ENCODE assay signal across 8 mouse cellular contexts in genomic region chr3:96181510-96182381, GRCm38 (mm10). TPM values are rescaled to one million over a fixed set of nuclear protein-coding genes. Genes with fewer than 3 reads are reported as not detected.
DNase-seq lines count a peak whose midpoint lies in the region; ATAC-seq and TF ChIP-seq lines count a peak whose summit lies in the region.

No protein-coding gene starts in this region.

- DNase-seq in frontal cortex, postnatal 25 days (ENCODE audit: low spot score in 2 of 2) = no peak
- no peak for DNase-seq in liver, postnatal 0 days
- DNase-seq in thymus, postnatal 0 days (ENCODE audit: low spot score) = no peak
- no peak for DNase-seq in lung, postnatal 10 days

- peaks cover 63% of the 10 kb centered on the region for H3K4me1 ChIP-seq in E14TG2a.4 (replicated peaks; ENCODE audit: low read depth, low read length)
- H3K4me1 ChIP-seq in forebrain, embryonic 15.5 days = peaks cover 25% of the 10 kb centered on the region
- H3K4me1 ChIP-seq in liver, postnatal 0 days (ENCODE audit: insufficient read depth) = no peaks in the 10 kb centered on the region

- peaks cover 30% of the 10 kb centered on the region for H3K36me3 ChIP-seq in E14TG2a.4 (ENCODE audit: insufficient read depth, low read length)
- peaks cover 20% of the 10 kb centered on the region for H3K36me3 ChIP-seq in forebrain, embryonic 15.5 days
- H3K36me3 ChIP-seq in liver, postnatal 0 days (replicated peaks; ENCODE audit: insufficient read depth, low read length) = peaks cover 16% of the 10 kb centered on the region

- peak overlapping the region; percentile 70 for H3K27ac ChIP-seq in forebrain, embryonic 15.5 days (replicated peaks)
- no peak overlapping the region for H3K27ac ChIP-seq in liver, postnatal 0 days (ENCODE audit: low read depth)

- 37% methylated on average over 12 of the region's 12 CpGs for whole genome bisulfite sequencing in forebrain, embryonic 15.5 days
- WGBS in liver, postnatal 0 days (ENCODE audit: insufficient replicate concordance) = 55% methylated on average over 12 of the region's 12 CpGs

- H3K4me3 ChIP-seq in E14TG2a.4 (replicated peaks; ENCODE audit: low read length) = peak overlapping the region; percentile 78
- peak overlapping the region; percentile 60 for H3K4me3 ChIP-seq in forebrain, embryonic 15.5 days
- peak overlapping the region; percentile 34; the same call in 1 of the 2 replicates for H3K4me3 ChIP-seq in liver, postnatal 0 days (ENCODE audit: low read depth, low read length)

- H3K9ac ChIP-seq in forebrain, embryonic 15.5 days (replicated peaks) = peak overlapping the region; percentile 73
- H3K9ac ChIP-seq in liver, postnatal 0 days (replicated peaks) = no peak overlapping the region

- H3K4me2 ChIP-seq in forebrain, embryonic 15.5 days (replicated peaks) = peak overlapping the region; percentile 67
- peak overlapping the region; percentile 73 for H3K4me2 ChIP-seq in liver, postnatal 0 days (ENCODE audit: low read depth, low read length)

- no peak for TF ChIP-seq EP300 in liver, postnatal 0 days (IDR thresholded peaks at IDR 0.05; ENCODE audit: low read depth)

- H3K27me3 ChIP-seq in E14TG2a.4 (ENCODE audit: insufficient read depth, low read length) = peaks cover 45% of the 10 kb centered on the region
- H3K27me3 ChIP-seq in forebrain, embryonic 15.5 days = no peaks in the 10 kb centered on the region
- no peaks in the 10 kb centered on the region for H3K27me3 ChIP-seq in liver, postnatal 0 days (ENCODE audit: insufficient read depth, low read length)

- peak; percentile 41 for ATAC-seq in frontal cortex, adult (ENCODE audit: low TSS enrichment)
- ATAC-seq in forebrain, embryonic 15.5 days (replicated peaks) = peak; percentile 52; the same call in 1 of the 2 replicates
- no peak for ATAC-seq in liver, postnatal 0 days
- ATAC-seq in erythroblast, adult 5-6 weeks (replicated peaks; ENCODE audit: low FRiP score, poor library complexity, severe bottlenecking) = no peak

- no peak for TF ChIP-seq CTCF in E14TG2a.4 (conservative IDR thresholded peaks at IDR 0.05; ENCODE audit: low read length)
- no peak for TF ChIP-seq CTCF in liver, postnatal 0 days (IDR thresholded peaks at IDR 0.05; ENCODE audit: low read depth)

- H3K9me3 ChIP-seq in E14TG2a.4 (ENCODE audit: low read length) = no peaks in the 10 kb centered on the region
- H3K9me3 ChIP-seq in forebrain, embryonic 15.5 days = no peaks in the 10 kb centered on the region
- no peaks in the 10 kb centered on the region for H3K9me3 ChIP-seq in liver, postnatal 0 days (ENCODE audit: low read length)

RNA-seq across cellular contexts. Expression of gene Sv2a, which starts 0.8 kb away (rescaled TPM):
- 69.1 and 73.3 TPM in 2 replicates for polyA plus RNA-seq in forebrain, embryonic 15.5 days (2015; fragmentation: Nextera tagmentation; extraction: Ambion mirVana)
- 0.08 and 0.09 TPM in 2 replicates for polyA plus RNA-seq in liver, postnatal 0 days (2015; fragmentation: Nextera tagmentation; extraction: Ambion mirVana)
- 1.2 and 2.3 TPM in 2 replicates for polyA plus RNA-seq in thymus, postnatal 0 days (2015; fragmentation: Nextera tagmentation; extraction: Ambion mirVana)
- total RNA-seq in erythroblast, adult 5-6 weeks (2015; ENCODE audit: low replicate concordance) = not detected in 2 replicates
- total RNA-seq in erythroblast, adult 5-6 weeks (2017; ENCODE audit: low replicate concordance) = not detected in 2 replicates

RNA-seq across cellular contexts. Expression of gene Sf3b4, which starts 9.6 kb away (rescaled TPM):
- 151 and 155 TPM in 2 replicates for polyA plus RNA-seq in forebrain, embryonic 15.5 days (2015; fragmentation: Nextera tagmentation; extraction: Ambion mirVana)
- 38.6 and 41.1 TPM in 2 replicates for polyA plus RNA-seq in liver, postnatal 0 days (2015; fragmentation: Nextera tagmentation; extraction: Ambion mirVana)
- 129 and 151 TPM in 2 replicates for polyA plus RNA-seq in thymus, postnatal 0 days (2015; fragmentation: Nextera tagmentation; extraction: Ambion mirVana)
- total RNA-seq in erythroblast, adult 5-6 weeks (2015; ENCODE audit: low replicate concordance) = 20.9 and 24.9 TPM in 2 replicates
- 3.6 and 3.8 TPM in 2 replicates for total RNA-seq in erythroblast, adult 5-6 weeks (2017; ENCODE audit: low replicate concordance)

RNA-seq across cellular contexts. Expression of gene Mtmr11, which starts 19.9 kb away (rescaled TPM):
- polyA plus RNA-seq in forebrain, embryonic 15.5 days (2015; fragmentation: Nextera tagmentation; extraction: Ambion mirVana) = 10.0 and 11.2 TPM in 2 replicates
- polyA plus RNA-seq in liver, postnatal 0 days (2015; fragmentation: Nextera tagmentation; extraction: Ambion mirVana) = 2.7 and 3.0 TPM in 2 replicates
- 8.9 and 9.6 TPM in 2 replicates for polyA plus RNA-seq in thymus, postnatal 0 days (2015; fragmentation: Nextera tagmentation; extraction: Ambion mirVana)
- total RNA-seq in erythroblast, adult 5-6 weeks (2015; ENCODE audit: low replicate concordance) = not detected in 2 replicates
- total RNA-seq in erythroblast, adult 5-6 weeks (2017; ENCODE audit: low replicate concordance) = 0.34 TPM in 1 of 2 replicates, not detected in the other

RNA-seq across cellular contexts. Expression of gene Bola1, which starts 37.8 kb away (rescaled TPM):
- 71.8 and 75.5 TPM in 2 replicates for polyA plus RNA-seq in forebrain, embryonic 15.5 days (2015; fragmentation: Nextera tagmentation; extraction: Ambion mirVana)
- 49.2 and 49.3 TPM in 2 replicates for polyA plus RNA-seq in liver, postnatal 0 days (2015; fragmentation: Nextera tagmentation; extraction: Ambion mirVana)
- 84.7 and 86.0 TPM in 2 replicates for polyA plus RNA-seq in thymus, postnatal 0 days (2015; fragmentation: Nextera tagmentation; extraction: Ambion mirVana)
- 8.8 TPM in 1 of 2 replicates, not detected in the other for total RNA-seq in erythroblast, adult 5-6 weeks (2015; ENCODE audit: low replicate concordance)
- 3.2 and 5.9 TPM in 2 replicates for total RNA-seq in erythroblast, adult 5-6 weeks (2017; ENCODE audit: low replicate concordance)

RNA-seq across cellular contexts. Expression of gene Hist2h2ab, which starts 37.9 kb away (rescaled TPM):
- 0.46 TPM in 1 of 2 replicates, not detected in the other for polyA plus RNA-seq in forebrain, embryonic 15.5 days (2015; fragmentation: Nextera tagmentation; extraction: Ambion mirVana)
- 0.46 TPM in 1 of 2 replicates, not detected in the other for polyA plus RNA-seq in liver, postnatal 0 days (2015; fragmentation: Nextera tagmentation; extraction: Ambion mirVana)
- 0.94 and 1.8 TPM in 2 replicates for polyA plus RNA-seq in thymus, postnatal 0 days (2015; fragmentation: Nextera tagmentation; extraction: Ambion mirVana)
- total RNA-seq in erythroblast, adult 5-6 weeks (2015; ENCODE audit: low replicate concordance) = 6.5 TPM in 1 of 2 replicates, not detected in the other
- 35.6 and 94.8 TPM in 2 replicates for total RNA-seq in erythroblast, adult 5-6 weeks (2017; ENCODE audit: low replicate concordance)

Comparison
In these comparisons a context has a peak if more than half of its experiments do, and no peak if none do; other contexts are left out.
1. ATAC-seq: peak in frontal cortex, adult (single experiment) and forebrain, embryonic 15.5 days (single experiment); none in liver, postnatal 0 days (single experiment) and erythroblast, adult 5-6 weeks (single experiment).
2. RNA of gene Sv2a, which starts 0.8 kb away (polyA plus RNA-seq): 69.1 to 73.3 TPM in forebrain, embryonic 15.5 days; 1.2 to 2.3 TPM in thymus, postnatal 0 days and 0.08 to 0.09 TPM in liver, postnatal 0 days; every median in the first group is over 10 times any median in the second.
3. Peak in every context shown above with its lines, with median percentiles within 50 percentile points of each other: H3K4me3 ChIP-seq.